Mouse (Mus musculus) thymus, adult 18-20 months (tissue): ENCODE measurements around the gene Gm17693.
"Not testable (repeated sequence)": the region's sequence is repeated elsewhere in the genome, so short reads cannot be mapped to it uniquely, and the experiment has no call there.

Source experiments
- DNase-seq, 2 experiments: peaks; one replicate each; pipeline ENCODE4 v3.0.0; 2022; ENCODE audit warnings: mixed read lengths in 2 of 2

The Gm17693 gene

GRCm38 (mm10) chrX:125705144-125705543, at the start of gene Gm17693:
Gene Gm17693, plus strand, starts transcription at chrX:125705444.
- not testable (repeated sequence) for DNase-seq
